Mouse (Mus musculus) embryonic facial prominence, embryonic 11.5 days (tissue): ENCODE results near the gene Mxi1. TPM values are rescaled to one million over a fixed set of nuclear protein-coding genes. Genes with fewer than 3 reads are reported as not detected.

Source experiments
- ATAC-seq: fragments of 200-750 bp; cut with Nextera tagmentation; replicated peaks from 2 replicates; pipeline ENCODE4 v1.8.0; 2017; ENCODE audit warnings: low read depth; ENCODE audit not compliant: insufficient number of reproducible peaks, low FRiP score, low TSS enrichment
- DNase-seq: peaks from one replicate; pipeline ENCODE4 v3.0.0-alpha.2; 2015; ENCODE audit warnings: low spot score
- H3K27ac ChIP-seq: fragments of 300-500 bp; sonication (generic); replicated peaks from 2 replicates; pipeline ENCODE4 v1.5.1; 2014; ENCODE audit warnings: mild to moderate bottlenecking, low read depth, low read length, control low read depth
- H3K27me3 ChIP-seq: fragments of 300-500 bp; sonication (generic); 2 replicates; pipeline ENCODE4 v1.6.1; 2014; ENCODE audit warnings: mild to moderate bottlenecking, low read length, moderate library complexity, mixed read lengths; ENCODE audit not compliant: control insufficient read depth, insufficient read depth
- H3K36me3 ChIP-seq: fragments of 300-500 bp; sonication (generic); replicated peaks from 2 replicates; pipeline ENCODE4 v1.6.1; 2014; ENCODE audit warnings: low read depth, mild to moderate bottlenecking, low read length, moderate library complexity, mixed read lengths; ENCODE audit not compliant: control insufficient read depth, insufficient read depth
- H3K4me1 ChIP-seq: fragments of 300-500 bp; sonication (generic); 2 replicates; pipeline ENCODE4 v1.6.1; 2014; ENCODE audit warnings: low read length, mixed read lengths; ENCODE audit not compliant: control insufficient read depth, insufficient read depth
- H3K4me2 ChIP-seq: fragments of 300-500 bp; sonication (generic); 2 replicates; pipeline ENCODE4 v1.6.1; 2014; ENCODE audit warnings: low read depth, mild to moderate bottlenecking, control low read depth, low read length, moderate library complexity
- H3K4me3 ChIP-seq: fragments of 300-500 bp; sonication (generic); 2 replicates; pipeline ENCODE4 v1.5.1; 2014; ENCODE audit warnings: low read depth, low read length, control low read depth
- H3K9ac ChIP-seq: fragments of 300-500 bp; sonication (generic); replicated peaks from 2 replicates; pipeline ENCODE4 v1.6.1; 2014; ENCODE audit warnings: mild to moderate bottlenecking, control low read depth, low read length
- H3K9me3 ChIP-seq: fragments of 300-500 bp; sonication (generic); replicated peaks from 2 replicates; pipeline ENCODE4 v1.6.1; 2016; ENCODE audit warnings: mild to moderate bottlenecking, low read length, inconsistent platforms, mixed read lengths; ENCODE audit not compliant: control insufficient read depth
- WGBS: fragments of 180-500 bp; shearing (Covaris S2); extraction: QIAGEN DNeasy Blood & Tissue Kit; methylation state at CpG from one replicate; pipeline ENCODE4 v1.1.7; 2014; 5-methylcytosine and 5-hydroxymethylcytosine counted together
- polyA plus RNA-seq: library from polyadenylated mRNA; unstranded; fragments of >200 nt; fragmentation: Nextera tagmentation; extraction: Ambion mirVana; gene quantifications from 2 replicates; pipeline ENCODE4 v1.2.1, GENCODE M21; 2014

Mxi1 gene
- polyA plus RNA-seq, 1 experiment from 2014 or later = 49.0 TPM

- ATAC-seq (no peak), DNase-seq (no peak)
- H3K27me3 ChIP-seq = no peaks in the 10 kb centered on the region
- no peaks in the 10 kb centered on the region for H3K4me1 ChIP-seq
- H3K9me3 ChIP-seq = no peaks in the 10 kb centered on the region
- no peak overlapping the region for H3K4me3 ChIP-seq
- WGBS = 53% methylated on average over 6 of the region's 6 CpGs
- no peak overlapping the region for H3K27ac ChIP-seq
- H3K9ac ChIP-seq = no peak overlapping the region
- H3K36me3 ChIP-seq = no peaks in the 10 kb centered on the region
- no peak overlapping the region for H3K4me2 ChIP-seq
Measured at GRCm38 (mm10) chr19:53307219-53307618, 3.1 kb upstream of the Mxi1 start.

GRCm38 (mm10) chr19:53309631-53310030 lies 687 bp upstream of the Mxi1 start:
- no peak overlapping the region for H3K4me2 ChIP-seq
- H3K27ac ChIP-seq = no peak overlapping the region
- no peak for ATAC-seq
- no peaks in the 10 kb centered on the region for H3K4me1 ChIP-seq
- no peaks in the 10 kb centered on the region for H3K27me3 ChIP-seq
- H3K36me3 ChIP-seq = no peaks in the 10 kb centered on the region
- no peak for DNase-seq
- H3K9ac ChIP-seq = no peak overlapping the region
- WGBS = 28% methylated on average over 4 of the region's 4 CpGs
- no peaks in the 10 kb centered on the region for H3K9me3 ChIP-seq
- no peak overlapping the region for H3K4me3 ChIP-seq

GRCm38 (mm10) chr19:53310771-53311523 lies 629 bp downstream of the Mxi1 start:
- Histone ChIP-seq H3K9me3 (no peaks in the 10 kb centered on the region), H3K9ac (peak overlapping the region; percentile 91), H3K4me2 (peak overlapping the region; percentile 95), H3K4me3 (peak overlapping the region; percentile 94), H3K36me3 (no peaks in the 10 kb centered on the region), H3K27ac (peak overlapping the region; percentile 89), H3K27me3 (no peaks in the 10 kb centered on the region), H3K4me1 (no peaks in the 10 kb centered on the region)
- ATAC-seq = no peak
- WGBS = under 1% methylated on average over 48 of the region's 48 CpGs
- DNase-seq = peak; percentile 61

- Histone ChIP-seq H3K27ac (peak overlapping the region; percentile 89), H3K4me1 (no peaks in the 10 kb centered on the region), H3K9ac (peak overlapping the region; percentile 91), H3K36me3 (no peaks in the 10 kb centered on the region), H3K9me3 (no peaks in the 10 kb centered on the region), H3K4me2 (peak overlapping the region; percentile 95), H3K4me3 (peak overlapping the region; percentile 94), H3K27me3 (no peaks in the 10 kb centered on the region)
- ATAC-seq (no peak), DNase-seq (peak; percentile 58)
- WGBS = under 1% methylated on average over 37 of the region's 37 CpGs
Measured at GRCm38 (mm10) chr19:53311524-53312335, 1.4 kb downstream of the Mxi1 start.

- DNase-seq = peak; percentile 64
- Histone ChIP-seq H3K27ac (peak overlapping the region; percentile 89), H3K27me3 (no peaks in the 10 kb centered on the region), H3K9ac (peak overlapping the region; percentile 91), H3K4me2 (peak overlapping the region; percentile 95), H3K4me3 (peak overlapping the region; percentile 94), H3K36me3 (no peaks in the 10 kb centered on the region), H3K9me3 (no peaks in the 10 kb centered on the region), H3K4me1 (no peaks in the 10 kb centered on the region)
- WGBS = under 1% methylated on average over 18 of the region's 26 CpGs
- no peak for ATAC-seq
Measured at GRCm38 (mm10) chr19:53312336-53312871, 2.1 kb downstream of the Mxi1 start.

- DNase-seq (peak; percentile 76), ATAC-seq (peak; percentile 4; the same call in 1 of the 2 replicates)
- 0% methylated on average over 60 of the region's 63 CpGs for WGBS
- Histone ChIP-seq H3K9ac (peak overlapping the region; percentile 91), H3K36me3 (no peaks in the 10 kb centered on the region), H3K4me3 (peak overlapping the region; percentile 94), H3K4me1 (no peaks in the 10 kb centered on the region), H3K27ac (peak overlapping the region; percentile 89), H3K27me3 (no peaks in the 10 kb centered on the region), H3K9me3 (no peaks in the 10 kb centered on the region), H3K4me2 (peak overlapping the region; percentile 95)
Measured at GRCm38 (mm10) chr19:53312951-53313683, 2.8 kb downstream of the Mxi1 start.

- Histone ChIP-seq H3K4me1 (no peaks in the 10 kb centered on the region), H3K9me3 (no peaks in the 10 kb centered on the region), H3K4me2 (peak overlapping the region; percentile 95), H3K36me3 (no peaks in the 10 kb centered on the region), H3K9ac (peak overlapping the region; percentile 91), H3K27ac (peak overlapping the region; percentile 89), H3K27me3 (no peaks in the 10 kb centered on the region), H3K4me3 (peak overlapping the region; percentile 94)
- DNase-seq (peak; percentile 99), ATAC-seq (peak; percentile 79)
- 0% methylated on average over 52 of the region's 52 CpGs for WGBS
Measured at GRCm38 (mm10) chr19:53313684-53314443, 3.5 kb downstream of the Mxi1 start.
